Mouse (Mus musculus) right cerebral cortex, postnatal 25 days (tissue): ENCODE data around the gene Cstf1.

Source experiments
- DNase-seq: peaks from one replicate; pipeline ENCODE4 v3.0.0; 2022

The Cstf1 gene

DNA sequence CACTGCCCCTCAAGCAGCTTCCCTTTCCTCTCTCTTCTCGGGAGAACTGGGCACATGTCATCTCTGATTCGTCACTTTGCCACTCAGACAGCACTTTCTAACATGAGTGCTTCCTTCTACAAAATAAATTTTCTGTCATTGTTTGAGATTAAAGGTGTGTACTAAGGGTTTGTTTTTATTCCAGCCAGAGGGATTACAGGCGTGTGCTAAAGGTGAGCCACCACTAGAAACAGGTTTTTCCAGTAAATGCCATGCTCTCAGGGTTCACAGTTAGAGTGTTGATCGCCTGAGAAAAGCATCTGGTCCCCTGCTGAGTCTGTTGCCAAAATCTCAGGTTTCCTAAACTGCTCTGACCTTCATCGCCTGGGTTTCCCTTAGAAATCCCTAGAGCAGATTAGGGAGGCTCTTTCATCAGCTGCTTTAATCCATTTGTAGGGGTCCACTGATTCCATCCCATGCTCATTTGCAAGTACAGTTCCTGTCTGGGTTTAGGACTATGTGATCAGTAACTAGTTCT, 6.6 kb downstream of the Cstf1 start:
- no peak for DNase-seq

GRCm38 (mm10) chr2:172378332-172378731, 7.9 kb downstream of the Cstf1 start:
- peak; percentile 45 for DNase-seq

DNA sequence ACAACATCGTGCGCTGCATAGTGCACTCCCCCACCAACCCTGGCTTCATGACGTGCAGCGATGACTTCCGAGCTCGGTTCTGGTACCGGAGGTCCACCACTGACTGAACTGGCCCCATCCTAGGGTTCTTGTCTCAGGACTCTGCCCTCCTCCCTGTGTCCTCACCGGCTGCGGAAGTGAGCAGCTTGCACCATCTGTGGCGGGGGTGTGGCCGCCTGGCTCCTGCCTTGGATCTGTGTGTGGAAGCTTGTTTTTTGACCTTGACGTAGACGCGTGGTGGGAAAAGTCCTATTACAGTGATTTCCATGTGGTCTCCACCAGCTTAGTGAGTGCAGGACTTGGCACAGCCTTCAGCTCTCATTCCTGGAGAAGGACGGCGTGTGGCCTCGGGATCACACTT, 10.0 kb downstream of the Cstf1 start:
- no peak for DNase-seq

DNA sequence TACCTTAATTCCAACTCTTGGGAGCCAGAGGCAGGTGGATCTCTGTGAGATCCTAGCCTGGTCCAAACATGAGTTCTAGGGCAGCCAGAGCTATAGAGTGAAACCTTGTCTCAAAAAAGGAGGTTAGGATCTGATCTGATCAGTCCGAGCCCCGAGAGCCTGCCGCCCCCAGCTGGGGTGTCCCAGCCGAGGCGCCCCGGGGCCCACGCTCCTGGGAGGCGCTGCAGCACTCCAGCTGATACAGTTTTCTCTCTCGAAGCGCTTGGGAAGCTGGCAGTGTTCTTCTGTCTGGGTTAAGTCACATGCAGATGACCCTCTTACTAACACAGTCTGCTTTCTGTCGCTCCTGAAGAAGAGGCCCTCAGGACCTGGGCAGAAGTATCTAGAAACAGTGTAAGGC, 10.9 kb downstream of the Cstf1 start:
- no peak for DNase-seq

- DNase-seq, result no peak
These were observed 11.4 kb downstream of the Cstf1 start for GRCm38 (mm10) chr2:172381898-172382297.

DNA sequence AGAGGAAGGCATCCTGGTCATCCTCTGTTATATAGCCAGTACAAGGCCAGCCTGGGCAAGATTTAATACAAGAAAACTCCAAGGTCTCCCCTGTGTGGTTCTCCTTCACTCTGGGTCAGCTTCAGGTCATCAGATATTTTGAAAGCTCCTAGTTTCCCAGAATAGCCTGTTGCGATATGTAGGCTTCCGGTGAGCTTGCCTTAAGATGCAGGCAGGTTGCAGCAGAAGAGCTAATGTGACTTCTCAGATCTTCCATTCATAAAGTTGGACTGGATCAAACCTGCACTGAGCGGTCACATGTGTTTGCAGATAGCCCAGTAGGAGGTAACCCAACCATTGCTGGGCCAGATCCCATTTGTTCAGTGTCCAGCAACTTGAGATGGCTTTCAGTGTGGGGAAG, 14.2 kb downstream of the Cstf1 start:
- DNase-seq, result no peak

DNA sequence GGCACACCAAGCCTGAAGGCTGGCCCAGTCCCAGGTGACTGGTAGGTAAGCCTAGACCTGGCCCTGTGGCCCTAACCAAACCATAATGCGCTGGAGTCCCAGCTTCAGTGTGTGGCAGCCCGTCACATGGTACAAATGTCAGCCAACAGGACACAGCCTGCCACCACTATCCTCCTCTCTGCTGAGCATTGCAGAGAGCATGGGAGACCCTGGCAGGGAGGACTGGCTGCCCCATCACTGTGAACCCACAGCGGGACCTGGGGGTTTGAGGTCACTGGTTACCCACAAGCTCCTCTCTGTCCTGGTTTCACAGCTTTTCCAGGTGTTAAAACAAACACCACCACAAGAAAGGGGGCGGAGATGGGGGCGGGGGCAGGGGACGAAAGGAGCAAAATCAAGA, 19.9 kb downstream of the Cstf1 start:
- DNase-seq, result no peak

- DNase-seq, result peak; percentile 64
These were observed 21.6 kb downstream of the Cstf1 start for GRCm38 (mm10) chr2:172392041-172392521.

GRCm38 (mm10) chr2:172393391-172394051, 23.0 kb downstream of the Cstf1 start, which contains the start of gene Cass4:
Cass4 (plus strand) TSS chr2:172393794.
- no peak for DNase-seq

DNA sequence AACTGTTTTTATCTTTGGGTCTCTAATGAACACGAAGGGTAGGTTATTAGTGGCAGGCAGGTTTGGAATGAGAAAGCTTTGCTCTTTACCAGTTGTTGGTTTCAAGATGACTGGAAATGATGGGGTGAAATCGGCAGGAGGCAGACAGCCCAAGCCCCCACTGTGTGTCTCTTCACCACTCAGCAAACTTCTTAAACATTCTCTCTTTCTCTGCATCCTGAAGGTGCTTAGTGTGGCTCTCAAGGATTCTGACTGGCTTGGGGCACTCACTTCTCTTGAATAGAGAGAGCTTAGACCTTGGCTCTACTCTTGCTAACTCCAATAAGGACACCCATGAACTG, 23.5 kb downstream of the Cstf1 start:
- no peak for DNase-seq

DNA sequence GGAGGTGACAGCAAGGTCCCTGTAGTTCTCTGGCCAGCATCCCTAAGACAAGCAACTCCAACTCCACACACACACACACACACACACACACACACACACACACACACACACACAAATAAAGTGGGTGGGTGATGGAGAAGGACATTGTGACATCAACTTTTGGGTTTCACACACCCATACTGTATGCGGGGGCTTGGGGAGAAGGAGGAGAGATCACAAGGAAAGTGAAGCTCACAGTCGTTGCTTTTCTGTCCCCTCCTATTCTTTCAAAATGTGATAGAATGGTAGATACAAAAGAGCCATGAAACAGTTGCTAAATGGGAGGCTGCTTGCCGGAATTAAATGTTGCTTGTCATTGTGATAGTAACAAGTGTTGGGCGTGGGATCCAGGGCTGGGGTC, 24.2 kb downstream of the Cstf1 start:
- no peak for DNase-seq

GRCm38 (mm10) chr2:172395961-172396360, 25.5 kb downstream of the Cstf1 start:
- no peak for DNase-seq

- no peak for DNase-seq
These were observed 29.4 kb downstream of the Cstf1 start for GRCm38 (mm10) chr2:172399901-172400300.

DNA sequence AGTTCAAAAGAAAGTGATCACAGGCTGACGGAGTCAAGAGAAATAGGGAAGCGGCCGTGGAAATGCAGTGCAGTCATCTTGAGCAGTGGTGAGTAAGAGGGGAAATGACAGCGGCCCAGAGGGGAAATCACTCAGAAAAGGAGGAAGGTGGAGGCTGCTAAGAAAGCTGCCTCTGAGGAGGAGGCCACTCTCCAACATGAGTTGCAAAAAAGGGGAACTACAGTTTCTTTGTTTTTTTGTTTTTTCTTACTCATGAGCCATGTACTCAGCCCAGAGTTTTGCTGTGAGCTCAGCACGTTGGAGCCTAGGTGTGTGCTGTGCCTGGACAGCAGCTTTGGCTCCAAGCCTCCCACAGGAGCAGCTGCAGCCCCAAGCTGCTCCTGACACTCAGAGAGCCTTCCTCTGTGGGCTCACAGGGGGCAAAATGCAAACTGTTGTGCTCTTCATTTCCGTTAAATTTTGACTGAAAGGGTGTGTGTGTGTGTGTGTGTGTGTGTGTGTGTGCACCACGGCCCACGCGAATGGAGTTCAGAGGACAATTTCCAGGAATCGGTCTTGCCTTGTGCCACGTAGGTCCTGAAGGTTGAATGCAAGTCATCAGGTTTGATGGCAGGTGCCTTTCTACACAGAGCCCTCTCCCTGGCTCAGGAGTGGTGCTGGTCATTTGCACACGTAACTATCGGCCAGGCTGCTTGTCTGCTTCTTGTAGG, 30.8 kb downstream of the Cstf1 start:
- DNase-seq, result no peak

DNA sequence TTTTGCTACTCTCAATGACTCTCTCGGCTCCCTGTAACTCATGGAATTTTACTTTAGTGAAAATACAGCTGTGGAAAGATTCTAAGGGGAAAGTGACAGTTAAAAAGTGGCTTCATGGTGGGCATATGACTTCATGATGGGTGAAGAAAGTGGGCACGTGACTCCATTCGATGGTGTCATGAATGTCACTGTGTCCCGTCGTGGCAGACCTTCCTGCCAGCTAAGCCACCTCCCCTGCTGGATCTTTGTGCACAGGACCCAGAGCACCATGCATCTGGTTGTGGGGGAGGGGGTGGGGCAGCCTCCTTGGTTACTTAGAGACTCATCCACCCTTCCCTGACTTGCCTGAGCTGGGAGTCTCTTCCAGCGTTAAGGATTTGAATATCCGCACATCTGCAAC, 33.8 kb downstream of the Cstf1 start:
- no peak for DNase-seq

GRCm38 (mm10) chr2:172405011-172405410, 34.5 kb downstream of the Cstf1 start:
- no peak for DNase-seq

- DNase-seq, result no peak
These were observed 35.7 kb downstream of the Cstf1 start for GRCm38 (mm10) chr2:172406173-172406572.

GRCm38 (mm10) chr2:172407499-172407898, 37.0 kb downstream of the Cstf1 start:
- no peak for DNase-seq

- DNase-seq, result no peak
These were observed 40.2 kb downstream of the Cstf1 start for GRCm38 (mm10) chr2:172410686-172411085.

GRCm38 (mm10) chr2:172411091-172411490, 40.6 kb downstream of the Cstf1 start:
- DNase-seq, result no peak

- DNase-seq, result no peak
These were observed 42.0 kb downstream of the Cstf1 start for GRCm38 (mm10) chr2:172412454-172412853.

GRCm38 (mm10) chr2:172413273-172413672, 42.8 kb downstream of the Cstf1 start:
- no peak for DNase-seq

DNA sequence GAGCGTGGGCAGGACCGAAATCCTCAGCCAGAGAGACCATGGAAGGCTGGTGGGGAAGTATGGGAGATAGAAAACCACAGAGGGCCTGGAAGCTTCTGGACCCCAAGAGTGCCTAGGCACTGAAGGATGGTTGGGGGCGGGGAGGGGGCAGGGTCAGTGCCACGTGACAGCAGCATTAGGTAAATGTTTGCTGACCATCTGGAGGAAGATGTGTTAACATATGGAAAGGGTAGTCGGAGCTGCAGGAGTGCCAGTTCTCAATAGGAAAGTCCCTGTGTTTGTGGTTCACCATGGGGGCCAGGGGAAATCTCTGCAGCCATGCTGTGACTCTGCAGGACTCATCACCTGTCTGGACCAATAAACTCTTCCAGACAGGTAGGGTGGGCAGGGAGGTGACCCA, 43.4 kb downstream of the Cstf1 start:
- DNase-seq, result no peak

- DNase-seq, result no peak
These were observed 45.7 kb downstream of the Cstf1 start for GRCm38 (mm10) chr2:172416218-172416617.
